Mouse (Mus musculus) layer of hippocampus, adult 8-10 months (tissue): ENCODE data around the gene Sh3bp5. TPM values are rescaled to one million over a fixed set of nuclear protein-coding genes. Genes with fewer than 3 reads are reported as not detected.

Source experiments
- DNase-seq, 2 experiments: peaks; one replicate each; pipeline ENCODE4 v3.0.0; 2022; ENCODE audit warnings: low spot score in 2 of 2
- total RNA-seq, 4 experiments: library from RNA; stranded (reverse); gene quantifications; 2 replicates each; pipeline ENCODE4 v1.2.4; 2022

Gene Sh3bp5
- total RNA-seq, 4 experiments from 2014 or later = 105 to 134 (median 117) TPM

- no peak for DNase-seq
Observed at GRCm38 (mm10) chr14:31393936-31394630, 41.8 kb downstream of the Sh3bp5 start.

DNA sequence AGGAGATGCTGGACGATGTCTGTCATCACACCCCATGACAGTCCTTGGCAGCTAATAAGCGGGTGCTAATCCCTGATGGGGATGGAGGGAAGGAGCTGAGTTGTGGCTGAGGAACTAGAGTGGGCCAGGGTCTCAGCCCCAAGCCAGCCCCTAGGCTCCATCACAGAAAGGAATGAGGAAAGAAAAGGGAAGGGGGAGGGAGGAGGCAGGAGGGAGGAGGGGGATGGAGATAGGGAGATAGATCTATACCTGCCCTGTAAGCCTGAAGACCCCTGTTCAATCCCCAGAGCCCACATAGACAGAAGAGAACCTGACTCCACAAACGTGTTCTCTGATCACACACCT, 42.4 kb downstream of the Sh3bp5 start:
- no peak for DNase-seq

- DNase-seq = peak; percentile 84 to 85
Observed at GRCm38 (mm10) chr14:31392873-31393545, 42.9 kb downstream of the Sh3bp5 start.

GRCm38 (mm10) chr14:31392300-31392699, 43.6 kb downstream of the Sh3bp5 start:
- no peak for DNase-seq

DNA sequence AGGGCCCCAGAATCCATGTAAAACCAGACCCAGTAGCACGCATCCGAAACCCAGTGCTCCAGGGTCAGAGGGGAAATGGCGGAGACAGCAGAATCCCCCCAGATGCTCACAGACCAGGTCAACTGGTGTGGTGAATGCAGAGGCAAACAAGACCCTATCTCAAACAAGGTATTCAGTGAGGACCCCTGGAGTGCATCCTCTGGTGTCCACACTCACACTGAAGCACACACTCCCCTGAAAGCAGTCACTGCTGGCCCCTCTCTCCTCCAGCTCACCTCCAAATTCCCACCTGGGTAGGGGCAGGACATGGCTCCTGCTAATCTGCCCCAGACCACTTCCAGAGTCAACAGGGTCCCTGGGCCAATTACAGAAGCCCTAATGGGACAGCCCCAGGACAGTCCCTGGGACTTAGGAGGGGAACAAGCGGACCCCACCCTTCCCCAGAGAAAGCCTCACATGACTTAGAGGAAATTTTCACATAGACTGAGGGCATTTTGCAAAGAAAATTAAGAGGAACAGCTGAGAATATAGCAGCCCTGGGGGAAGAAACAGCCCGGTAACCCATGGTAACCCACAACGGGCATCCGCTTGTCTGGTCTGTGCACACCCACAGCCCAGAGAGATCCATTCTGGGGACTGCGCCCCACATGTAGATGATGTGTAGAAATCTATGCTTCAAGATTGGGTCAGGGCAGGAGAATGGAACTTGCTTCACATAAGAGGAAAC, 46.3 kb downstream of the Sh3bp5 start:
- DNase-seq = no peak

DNA sequence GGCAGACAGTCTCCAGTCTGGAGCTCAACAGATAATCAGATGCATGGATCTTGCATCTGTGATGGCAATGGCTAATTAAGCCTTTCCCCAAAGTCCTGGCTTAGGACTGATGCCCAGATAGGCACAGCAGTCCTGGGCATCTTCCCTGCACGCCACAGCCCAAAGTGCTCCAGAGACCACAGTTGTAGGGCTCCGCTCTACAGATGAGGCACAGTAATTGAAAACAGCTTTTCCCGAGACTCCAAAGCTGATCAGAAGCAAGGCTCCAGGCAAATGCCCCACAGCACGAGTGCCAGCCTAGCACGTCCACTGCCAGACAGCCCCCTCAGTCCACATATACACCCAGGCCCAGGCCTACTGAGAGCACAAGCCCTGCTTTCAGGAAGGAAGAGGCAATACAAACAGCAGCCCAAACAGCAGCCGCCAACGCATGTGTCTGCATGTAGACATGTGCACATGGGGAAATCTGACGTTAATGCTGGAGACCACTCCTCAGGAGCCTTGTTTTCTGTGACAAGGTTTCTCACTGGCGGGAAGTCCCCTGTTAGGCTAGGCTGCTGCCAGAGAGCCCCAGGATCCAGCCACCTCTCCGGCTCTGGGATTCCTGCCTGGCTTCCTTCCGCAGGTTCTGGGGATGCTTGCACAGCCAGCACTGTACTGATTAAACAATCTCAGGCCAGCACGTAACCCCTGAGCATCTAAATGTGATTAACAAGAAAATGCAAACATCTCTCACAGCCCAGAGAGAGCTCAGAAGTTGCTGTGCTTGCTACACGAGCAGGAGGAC, 47.6 kb downstream of the Sh3bp5 start:
- no peak for DNase-seq

DNA sequence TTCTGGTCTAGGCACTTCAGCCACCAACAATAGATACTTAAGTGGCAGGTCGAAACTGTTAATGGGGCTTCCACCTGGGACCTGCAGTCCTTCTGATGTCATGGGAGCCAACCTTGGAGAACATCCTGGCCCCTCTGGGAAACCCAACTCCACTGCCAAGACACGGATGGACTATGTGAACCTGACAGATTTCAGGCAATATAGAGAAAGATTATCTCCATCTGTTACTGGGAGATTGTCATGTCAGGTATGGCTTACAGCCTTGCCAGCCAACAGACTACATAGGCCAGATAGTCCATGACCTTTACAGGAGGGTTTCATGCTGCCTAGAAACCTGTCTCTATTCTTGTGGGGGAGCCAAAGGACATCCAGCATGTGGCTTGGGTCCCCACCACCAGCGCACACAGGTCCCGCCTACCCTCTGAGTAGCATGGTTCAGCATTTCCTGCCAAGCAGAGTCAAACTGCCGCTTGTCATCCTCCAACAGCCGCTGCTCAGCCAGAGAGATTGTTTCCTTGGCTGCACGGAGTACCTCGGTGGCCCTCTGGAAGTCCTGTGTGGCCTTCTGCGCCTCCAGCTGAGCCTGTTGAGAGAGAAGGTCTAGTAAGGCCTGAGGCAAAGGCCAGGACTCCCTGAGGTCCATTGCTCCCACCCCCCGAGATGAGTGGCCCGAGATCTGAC, 48.4 kb downstream of the Sh3bp5 start:
- no peak for DNase-seq

DNA sequence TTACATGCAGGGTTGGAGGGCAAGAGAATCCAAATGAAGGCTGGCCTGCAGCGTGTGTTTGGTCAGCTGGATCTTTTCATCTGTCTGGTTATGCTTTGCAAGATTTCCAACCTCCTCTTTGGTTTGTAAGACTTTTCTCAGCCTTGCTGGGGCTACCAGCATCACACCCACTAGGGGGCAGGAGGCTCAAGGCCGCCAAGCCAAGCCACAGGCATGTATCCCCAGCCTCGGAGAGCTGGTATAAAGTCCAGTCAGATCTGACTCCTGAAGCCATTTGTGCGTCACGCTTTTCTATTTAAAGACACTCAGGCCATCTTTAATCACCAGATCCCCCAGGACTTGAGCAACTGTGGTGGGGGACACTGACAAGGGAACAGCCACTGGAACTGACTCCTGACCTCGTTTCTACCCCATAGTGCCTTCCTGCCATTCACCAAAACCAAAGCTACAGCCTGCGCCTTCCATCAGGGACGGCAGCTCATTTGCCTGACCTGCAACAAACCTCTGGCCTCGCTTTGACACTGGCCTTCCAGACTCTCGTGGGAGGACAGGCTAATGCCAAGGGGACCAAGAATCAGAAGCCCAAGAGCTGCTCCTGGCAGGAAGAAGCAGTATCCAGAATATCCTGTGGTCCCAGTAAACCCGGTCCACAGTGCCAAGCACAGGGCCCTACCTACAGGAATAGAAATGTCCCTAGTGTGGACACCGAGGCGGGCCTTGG, 49.7 kb downstream of the Sh3bp5 start:
- DNase-seq = peak in 1 of 2 experiments; percentile 75

- no peak for DNase-seq
Observed at GRCm38 (mm10) chr14:31385406-31385805, 50.5 kb downstream of the Sh3bp5 start.

DNA sequence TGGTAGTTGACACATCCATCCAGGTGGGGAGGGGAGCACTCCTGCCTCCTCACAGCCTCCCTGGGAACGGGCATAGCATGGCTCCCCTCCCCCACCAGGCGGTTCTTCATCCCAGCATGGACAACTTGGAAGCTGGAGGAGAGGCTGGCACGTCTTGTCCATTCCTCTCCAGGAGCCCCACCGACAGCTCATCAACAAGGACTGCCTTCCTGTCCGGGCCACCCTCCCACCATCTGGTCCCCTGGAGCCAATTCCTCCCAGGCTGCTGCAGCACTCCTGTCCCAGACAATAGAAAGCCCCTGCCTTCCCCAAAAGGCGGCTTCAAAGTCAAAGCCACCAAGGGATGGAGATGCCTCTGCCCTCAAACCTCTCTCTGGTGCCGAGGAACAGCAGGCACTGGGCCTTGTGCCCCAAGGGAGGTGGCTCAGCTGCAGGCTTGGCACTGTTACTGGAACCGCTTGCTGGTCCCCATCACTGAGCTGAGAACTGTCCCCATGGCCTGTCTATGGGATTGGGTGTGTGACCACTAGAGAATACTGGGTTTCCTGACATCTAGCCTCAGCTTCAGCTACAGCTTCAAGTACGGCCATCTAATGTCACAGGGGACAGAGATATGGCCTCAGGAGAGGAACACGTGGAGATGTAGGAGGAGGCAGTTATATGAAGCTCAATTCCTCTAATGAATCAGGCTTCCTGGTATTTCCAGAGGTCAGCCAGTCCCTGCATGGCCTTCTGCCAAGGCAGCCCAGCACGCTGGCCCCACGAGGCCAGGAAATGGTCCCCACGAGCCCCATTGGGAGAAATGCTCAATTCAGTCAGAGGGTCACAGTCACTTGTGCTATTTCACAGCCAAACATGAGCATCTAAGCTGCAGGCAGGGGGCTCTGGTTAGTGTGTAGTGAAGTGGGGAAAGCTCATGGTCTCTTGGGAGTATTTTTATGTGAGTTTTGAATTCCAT, 51.2 kb downstream of the Sh3bp5 start:
- no peak for DNase-seq

GRCm38 (mm10) chr14:31383470-31384050, 52.3 kb downstream of the Sh3bp5 start:
- peak; percentile 69 to 82 for DNase-seq

- no peak for DNase-seq
Observed at GRCm38 (mm10) chr14:31382276-31382675, 53.6 kb downstream of the Sh3bp5 start.

DNA sequence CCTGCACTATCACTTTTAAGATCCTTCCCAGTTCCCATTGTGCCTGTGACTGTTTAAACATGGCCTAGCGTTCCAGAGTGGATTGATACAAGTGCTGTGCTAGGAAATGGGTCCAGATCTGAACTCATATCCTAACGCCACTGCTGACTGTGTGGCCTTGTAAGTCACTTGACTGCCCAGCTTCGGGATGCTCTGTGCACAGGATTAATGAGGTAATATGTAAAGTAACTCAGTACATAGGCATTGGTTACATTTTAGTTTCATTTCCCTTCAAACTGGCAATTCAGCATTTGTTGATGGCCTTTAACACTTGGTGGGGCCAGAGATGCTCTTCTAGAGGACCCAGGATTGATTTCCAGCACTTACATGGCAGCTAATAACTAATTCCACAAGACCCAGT, 59.5 kb downstream of the Sh3bp5 start:
- DNase-seq = no peak

- no peak for DNase-seq
Observed at GRCm38 (mm10) chr14:31374390-31374789, 61.5 kb downstream of the Sh3bp5 start.

DNA sequence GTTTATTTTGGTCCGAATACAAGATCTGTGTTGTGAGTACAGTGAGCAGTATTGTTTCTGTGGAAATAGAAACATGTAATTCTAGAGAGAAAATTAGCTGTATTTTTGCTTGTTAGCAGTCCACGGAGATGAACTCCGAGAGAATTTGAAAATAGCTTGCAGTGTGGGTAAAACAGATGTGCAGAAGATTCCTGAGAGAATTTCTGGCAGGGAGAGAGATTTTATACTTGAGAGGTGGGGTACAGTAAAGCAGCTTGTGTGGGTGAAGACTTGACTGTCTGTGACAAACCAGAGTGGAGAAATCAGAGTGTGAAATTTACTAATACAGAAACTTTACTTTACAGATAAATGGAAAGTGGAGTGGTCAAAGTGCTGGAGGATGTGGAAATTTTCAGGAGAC, 66.5 kb downstream of the Sh3bp5 start:
- no peak for DNase-seq

DNA sequence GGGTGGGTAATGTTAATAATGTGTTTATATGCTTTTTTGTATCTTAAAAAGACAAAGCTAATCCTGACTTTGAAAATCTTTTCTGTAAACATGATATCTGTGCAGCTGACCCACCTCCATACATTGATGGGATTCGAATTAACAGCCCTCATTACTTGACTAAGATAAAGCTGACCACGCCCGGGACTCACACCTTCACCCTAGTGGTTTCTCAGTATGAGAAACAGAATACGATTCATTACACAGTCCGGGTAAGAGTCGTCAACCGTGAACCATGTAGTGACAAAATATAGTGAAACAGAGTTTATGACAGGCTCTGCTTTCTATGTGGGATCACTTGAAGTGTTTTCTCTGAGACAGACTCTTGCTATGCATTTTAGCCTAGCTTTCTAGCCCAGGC, 67.9 kb downstream of the Sh3bp5 start:
- no peak for DNase-seq

- peak in 1 of 2 experiments; percentile 75 for DNase-seq
Observed at GRCm38 (mm10) chr14:31365350-31365749, 70.5 kb downstream of the Sh3bp5 start.

- DNase-seq = no peak
Observed at GRCm38 (mm10) chr14:31364589-31364988, 71.3 kb downstream of the Sh3bp5 start.

DNA sequence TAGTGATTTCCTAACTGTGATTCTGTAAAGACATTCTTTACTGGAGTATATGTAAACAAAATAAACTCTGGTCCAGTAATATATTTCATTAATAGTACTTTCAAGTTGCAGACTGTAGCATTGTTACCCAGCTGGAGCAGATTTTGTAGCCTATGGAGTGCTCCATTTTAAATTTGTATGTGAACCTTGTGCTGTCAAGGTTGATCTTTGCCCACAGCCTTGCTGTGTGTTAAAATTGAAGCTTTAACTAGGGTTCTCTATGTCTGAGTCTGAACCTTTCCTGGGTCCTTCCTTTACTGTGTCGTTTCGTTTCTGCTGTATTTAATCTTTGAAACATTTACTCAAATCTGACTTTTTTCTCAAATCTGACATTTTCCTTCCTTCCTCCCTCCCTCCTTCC, 73.6 kb downstream of the Sh3bp5 start:
- no peak for DNase-seq
